Mouse (Mus musculus): Measurements from ENCODE around the gene Fmnl3. TPM values are rescaled to one million over a fixed set of nuclear protein-coding genes. Genes with fewer than 3 reads are reported as not detected.

Fmnl3 gene
- polyA plus RNA-seq, 1 experiment = 10.2 TPM

DNA sequence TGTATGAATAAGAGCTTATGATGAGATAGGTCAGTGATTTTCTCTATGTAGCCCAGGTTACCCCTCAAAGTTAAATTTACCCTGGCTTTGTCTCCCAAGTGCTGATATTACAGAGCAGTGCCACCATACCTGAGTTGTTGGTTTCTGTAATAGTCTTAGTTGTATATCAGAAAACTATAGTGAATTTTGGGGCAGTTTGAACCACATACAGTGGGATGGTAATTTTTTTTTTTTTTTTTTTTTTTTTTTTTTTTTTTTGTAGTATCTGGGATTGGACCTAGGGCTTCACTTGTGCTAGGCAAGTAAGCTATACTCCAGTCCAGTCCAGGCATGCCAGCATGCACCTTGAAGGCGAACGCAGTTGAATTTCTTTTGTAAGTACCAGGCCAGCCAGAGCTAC, 27.3 kb upstream of the Fmnl3 start:
- H3K9me3 ChIP-seq (replicated peaks; ENCODE audit: control insufficient read depth, insufficient read depth, low read length, poor library complexity, severe bottlenecking) = no peaks in the 10 kb centered on the region
- H3K4me1 ChIP-seq (ENCODE audit: control insufficient read depth, insufficient read depth, low read length) = no peaks in the 10 kb centered on the region
- no peak overlapping the region for H3K9ac ChIP-seq (ENCODE audit: low read depth, poor library complexity, severe bottlenecking)
- no peak overlapping the region for H3K4me3 ChIP-seq (ENCODE audit: low read depth, low read length)
- no peaks in the 10 kb centered on the region for H3K27me3 ChIP-seq (ENCODE audit: control insufficient read depth, insufficient read depth, low read length, poor library complexity, severe bottlenecking)
- TF ChIP-seq EP300 (IDR thresholded peaks at IDR 0.05; ENCODE audit: insufficient read depth, low read depth, low read length) = no peak
- TF ChIP-seq CTCF (IDR thresholded peaks at IDR 0.05; ENCODE audit: low read depth, low read length) = no peak
- TF ChIP-seq POLR2A (IDR thresholded peaks at IDR 0.05; ENCODE audit: insufficient read depth, low read length) = no peak
- H3K27ac ChIP-seq (ENCODE audit: insufficient read depth, low read length) = no peak overlapping the region
- H3K36me3 ChIP-seq (ENCODE audit: control insufficient read depth, insufficient read depth, low read length, poor library complexity, severe bottlenecking) = peaks cover 6% of the 10 kb centered on the region; the same call in 1 of the 2 replicates

GRCm38 (mm10) chr15:99396875-99397274, 26.6 kb upstream of the Fmnl3 start:
- no peak overlapping the region for H3K9ac ChIP-seq (ENCODE audit: low read depth, poor library complexity, severe bottlenecking)
- no peaks in the 10 kb centered on the region for H3K4me1 ChIP-seq (ENCODE audit: control insufficient read depth, insufficient read depth, low read length)

GRCm38 (mm10) chr15:99396462-99396861, 26.2 kb upstream of the Fmnl3 start:
- TF ChIP-seq EP300 (IDR thresholded peaks at IDR 0.05; ENCODE audit: insufficient read depth, low read depth, low read length) (no peak), CTCF (IDR thresholded peaks at IDR 0.05; ENCODE audit: low read depth, low read length) (no peak), POLR2A (IDR thresholded peaks at IDR 0.05; ENCODE audit: insufficient read depth, low read length) (no peak)
- Histone ChIP-seq H3K9me3 (replicated peaks; ENCODE audit: control insufficient read depth, insufficient read depth, low read length, poor library complexity, severe bottlenecking) (no peaks in the 10 kb centered on the region), H3K4me1 (ENCODE audit: control insufficient read depth, insufficient read depth, low read length) (no peaks in the 10 kb centered on the region), H3K9ac (ENCODE audit: low read depth, poor library complexity, severe bottlenecking) (no peak overlapping the region), H3K4me3 (ENCODE audit: low read depth, low read length) (no peak overlapping the region), H3K27ac (ENCODE audit: insufficient read depth, low read length) (no peak overlapping the region), H3K27me3 (ENCODE audit: control insufficient read depth, insufficient read depth, low read length, poor library complexity, severe bottlenecking) (no peaks in the 10 kb centered on the region), H3K36me3 (ENCODE audit: control insufficient read depth, insufficient read depth, low read length, poor library complexity, severe bottlenecking) (no peaks in the 10 kb centered on the region; the same call in 1 of the 2 replicates)

More at GRCm38 (mm10) chr15:99396875-99397274, 26.6 kb upstream of the Fmnl3 start:
- peaks cover under 1% of the 10 kb centered on the region; the same call in 1 of the 2 replicates for H3K36me3 ChIP-seq (ENCODE audit: control insufficient read depth, insufficient read depth, low read length, poor library complexity, severe bottlenecking)
- H3K4me3 ChIP-seq (ENCODE audit: low read depth, low read length) = no peak overlapping the region
- no peak overlapping the region for H3K27ac ChIP-seq (ENCODE audit: insufficient read depth, low read length)
- TF ChIP-seq CTCF (IDR thresholded peaks at IDR 0.05; ENCODE audit: low read depth, low read length) = no peak
- TF ChIP-seq EP300 (IDR thresholded peaks at IDR 0.05; ENCODE audit: insufficient read depth, low read depth, low read length) = no peak
- no peak for TF ChIP-seq POLR2A (IDR thresholded peaks at IDR 0.05; ENCODE audit: insufficient read depth, low read length)
- H3K9me3 ChIP-seq (replicated peaks; ENCODE audit: control insufficient read depth, insufficient read depth, low read length, poor library complexity, severe bottlenecking) = no peaks in the 10 kb centered on the region
- no peaks in the 10 kb centered on the region for H3K27me3 ChIP-seq (ENCODE audit: control insufficient read depth, insufficient read depth, low read length, poor library complexity, severe bottlenecking)

GRCm38 (mm10) chr15:99393386-99394252, 23.3 kb upstream of the Fmnl3 start:
- Histone ChIP-seq H3K9ac (ENCODE audit: low read depth, poor library complexity, severe bottlenecking) (peak overlapping the region; percentile 71), H3K27ac (ENCODE audit: insufficient read depth, low read length) (no peak overlapping the region), H3K27me3 (ENCODE audit: control insufficient read depth, insufficient read depth, low read length, poor library complexity, severe bottlenecking) (no peaks in the 10 kb centered on the region), H3K36me3 (ENCODE audit: control insufficient read depth, insufficient read depth, low read length, poor library complexity, severe bottlenecking) (no peaks in the 10 kb centered on the region), H3K4me3 (ENCODE audit: low read depth, low read length) (peak overlapping the region; percentile 92), H3K4me1 (ENCODE audit: control insufficient read depth, insufficient read depth, low read length) (no peaks in the 10 kb centered on the region), H3K9me3 (replicated peaks; ENCODE audit: control insufficient read depth, insufficient read depth, low read length, poor library complexity, severe bottlenecking) (no peaks in the 10 kb centered on the region)
- TF ChIP-seq EP300 (IDR thresholded peaks at IDR 0.05; ENCODE audit: insufficient read depth, low read depth, low read length) = no peak
- no peak for TF ChIP-seq CTCF (IDR thresholded peaks at IDR 0.05; ENCODE audit: low read depth, low read length)
- TF ChIP-seq POLR2A (IDR thresholded peaks at IDR 0.05; ENCODE audit: insufficient read depth, low read length) = no peak

GRCm38 (mm10) chr15:99392486-99393385, 22.5 kb upstream of the Fmnl3 start, which contains the start of gene Tmbim6:
Tmbim6 (plus strand) TSS chr15:99392882.
- Histone ChIP-seq H3K4me1 (ENCODE audit: control insufficient read depth, insufficient read depth, low read length) (no peaks in the 10 kb centered on the region), H3K9me3 (replicated peaks; ENCODE audit: control insufficient read depth, insufficient read depth, low read length, poor library complexity, severe bottlenecking) (no peaks in the 10 kb centered on the region), H3K9ac (ENCODE audit: low read depth, poor library complexity, severe bottlenecking) (peak within 1 kb of the TSS; percentile 71), H3K36me3 (ENCODE audit: control insufficient read depth, insufficient read depth, low read length, poor library complexity, severe bottlenecking) (no peaks in the 10 kb centered on the region), H3K27ac (ENCODE audit: insufficient read depth, low read length) (no peak within 1 kb of the TSS), H3K4me3 (ENCODE audit: low read depth, low read length) (peak within 1 kb of the TSS; percentile 92), H3K27me3 (ENCODE audit: control insufficient read depth, insufficient read depth, low read length, poor library complexity, severe bottlenecking) (no peaks in the 10 kb centered on the region)
- TF ChIP-seq CTCF (IDR thresholded peaks at IDR 0.05; ENCODE audit: low read depth, low read length) (no peak), POLR2A (IDR thresholded peaks at IDR 0.05; ENCODE audit: insufficient read depth, low read length) (peak; percentile 72), EP300 (IDR thresholded peaks at IDR 0.05; ENCODE audit: insufficient read depth, low read depth, low read length) (no peak)

Data from ES-Bruce4 (cell line).